Mouse (Mus musculus) embryo, embryonic 9.5 days (tissue): Measurements from ENCODE around the gene Hoxa3.

ENCODE experiments used
- DNase-seq: peaks from one replicate; pipeline ENCODE4 v3.0.0-alpha.2; 2017; ENCODE audit errors: extremely low spot score

Gene Hoxa3

DNA sequence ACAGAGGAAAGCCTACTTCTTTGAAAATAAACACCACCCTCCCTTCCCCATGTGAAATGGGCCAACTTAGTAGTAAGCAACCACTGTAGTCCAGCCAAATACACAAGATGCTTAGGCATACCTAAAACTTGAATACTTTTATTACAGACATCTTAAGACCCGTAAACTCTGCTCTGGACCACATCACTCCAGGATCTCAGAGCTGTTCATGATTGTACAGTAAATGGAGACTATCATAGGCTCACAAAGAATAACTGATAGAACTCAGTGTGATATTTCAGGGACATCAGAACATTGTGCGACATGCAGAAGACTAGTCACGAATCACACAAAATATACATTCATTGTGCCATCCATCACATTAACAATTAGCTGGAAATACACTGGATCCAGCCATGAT, 57.7 kb downstream of the Hoxa3 start:
- DNase-seq: no peak

DNA sequence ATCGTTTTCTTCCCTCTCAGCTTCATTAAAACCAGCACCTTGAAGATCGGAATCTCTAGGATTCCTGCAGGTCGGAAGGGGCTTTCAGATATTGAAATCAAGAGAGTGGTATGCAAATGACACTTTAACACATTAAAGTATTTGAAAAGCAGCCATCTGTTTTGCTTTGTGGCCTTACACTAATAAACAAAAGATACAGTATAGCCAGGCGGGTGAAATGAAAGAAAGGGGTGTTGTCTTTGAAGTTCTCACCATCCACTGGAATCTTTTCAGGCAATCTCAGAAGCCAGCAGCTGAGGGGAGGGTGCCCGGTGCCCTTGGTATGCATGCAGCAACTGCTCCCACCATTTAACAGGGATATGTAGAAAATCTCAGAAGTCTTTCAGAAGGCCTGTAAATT, 59.1 kb downstream of the Hoxa3 start:
- DNase-seq: peak; percentile 29

DNA sequence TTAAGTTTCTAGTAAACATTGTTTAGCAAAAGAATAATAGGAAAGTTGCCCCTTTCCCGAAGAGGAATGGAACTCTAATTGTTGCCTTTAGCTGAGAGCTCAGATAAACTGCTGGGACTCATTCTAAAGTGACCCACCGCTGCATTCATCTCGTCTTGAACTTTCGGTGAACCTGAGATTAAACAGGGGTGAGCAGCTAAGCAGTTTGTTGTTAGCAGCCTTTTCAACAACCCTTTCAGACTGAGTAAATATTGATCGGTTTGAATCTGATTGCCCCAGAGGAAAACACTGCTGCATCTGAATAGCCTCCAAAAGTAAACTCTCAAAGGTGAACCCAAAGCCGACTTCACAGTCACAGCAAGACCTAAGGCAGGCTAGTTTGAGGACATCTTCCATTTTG, 59.9 kb downstream of the Hoxa3 start:
- DNase-seq: no peak

DNA sequence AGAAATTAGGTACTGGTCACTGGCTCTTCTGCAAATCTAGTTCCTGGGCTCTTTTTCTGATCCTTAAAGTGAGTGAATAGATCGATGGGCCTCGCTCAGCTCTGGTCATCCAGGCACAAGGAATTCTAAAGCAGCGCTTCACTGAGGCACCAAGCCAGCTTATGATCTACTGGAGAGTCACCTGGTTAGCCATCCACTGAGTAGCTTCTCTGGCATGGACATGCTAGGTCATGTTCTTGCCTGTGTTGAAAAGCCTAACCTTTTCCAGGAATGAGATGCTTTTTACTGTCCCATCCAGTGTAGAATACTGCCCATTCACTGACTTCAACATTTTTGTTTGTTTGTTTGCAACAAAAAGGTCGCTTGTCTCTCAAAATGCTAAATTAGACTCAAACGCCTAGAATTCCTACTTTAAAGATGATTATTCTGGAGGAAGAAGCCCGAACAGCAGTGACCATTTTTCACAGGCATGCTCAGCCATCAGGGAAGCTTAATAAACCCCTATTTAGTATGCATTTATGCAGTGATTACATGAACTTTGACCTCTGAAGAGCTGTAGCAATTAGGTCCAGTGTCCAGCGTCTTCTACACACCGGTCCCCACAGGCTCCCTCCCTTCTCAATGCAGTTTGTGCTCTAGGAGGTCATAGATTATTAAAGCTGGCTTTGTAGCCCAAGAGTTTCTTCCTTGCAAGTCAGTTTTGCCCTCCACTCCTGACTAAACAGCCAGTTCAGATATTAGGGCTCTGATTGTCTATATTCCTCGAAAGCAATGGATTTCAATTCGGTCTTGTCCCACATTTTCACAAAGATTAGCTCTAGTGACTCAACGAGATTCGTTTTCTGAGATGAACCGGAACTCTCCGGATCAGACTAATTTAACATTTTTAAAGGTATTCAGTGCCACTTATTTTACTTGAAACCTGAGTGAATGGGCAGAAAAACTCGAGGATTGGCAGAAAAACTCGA, 60.6 kb downstream of the Hoxa3 start:
- DNase-seq: peak; percentile 59

DNA sequence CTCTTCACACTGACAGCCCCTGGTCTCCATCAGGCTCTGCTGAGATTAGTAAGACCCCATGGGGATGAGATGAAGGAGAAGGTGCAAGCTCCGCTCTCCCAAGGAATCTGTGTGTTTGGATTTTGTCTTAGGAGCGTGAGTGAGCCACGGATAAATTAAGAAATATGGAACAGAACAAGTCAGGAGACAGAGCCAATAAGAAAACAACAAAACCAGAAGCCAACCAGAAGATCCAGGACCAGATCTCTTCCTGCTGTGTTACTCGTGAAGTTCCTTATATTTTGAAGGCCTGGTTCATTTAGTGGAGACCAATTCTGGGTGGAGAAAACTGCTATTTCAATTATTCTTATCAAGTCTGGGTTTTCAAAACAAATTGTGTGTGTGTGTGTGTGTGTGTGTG, 61.6 kb downstream of the Hoxa3 start:
- DNase-seq: peak; percentile 27

DNA sequence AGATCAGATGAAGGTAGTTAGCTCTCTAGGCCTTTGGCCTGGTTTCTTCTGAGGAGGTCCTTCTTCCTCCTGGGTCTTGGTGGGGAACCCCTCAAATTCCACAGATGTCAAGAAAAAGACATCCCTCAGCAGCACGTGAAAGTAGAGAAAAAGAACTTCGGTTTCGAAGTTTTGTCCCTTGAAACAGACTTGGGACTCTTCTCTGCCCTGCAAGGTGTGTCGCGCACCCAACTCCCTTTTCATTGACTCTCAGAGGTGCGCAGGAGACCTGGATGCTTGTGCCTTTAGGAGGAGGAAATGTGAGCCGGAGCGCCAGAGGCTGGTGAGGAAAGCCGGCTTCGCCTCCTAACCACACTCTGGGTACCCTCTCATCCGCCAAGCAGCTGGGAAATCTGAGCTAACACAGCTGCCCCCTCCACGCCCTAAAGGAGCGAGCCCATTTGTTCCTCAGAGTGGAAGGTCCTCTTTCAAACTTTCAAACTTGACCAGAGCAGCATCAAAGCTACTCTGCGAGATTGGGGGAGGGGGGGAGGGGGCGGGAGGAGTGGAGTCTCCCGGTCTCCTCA, 62.7 kb downstream of the Hoxa3 start:
- DNase-seq: peak; percentile 69

DNA sequence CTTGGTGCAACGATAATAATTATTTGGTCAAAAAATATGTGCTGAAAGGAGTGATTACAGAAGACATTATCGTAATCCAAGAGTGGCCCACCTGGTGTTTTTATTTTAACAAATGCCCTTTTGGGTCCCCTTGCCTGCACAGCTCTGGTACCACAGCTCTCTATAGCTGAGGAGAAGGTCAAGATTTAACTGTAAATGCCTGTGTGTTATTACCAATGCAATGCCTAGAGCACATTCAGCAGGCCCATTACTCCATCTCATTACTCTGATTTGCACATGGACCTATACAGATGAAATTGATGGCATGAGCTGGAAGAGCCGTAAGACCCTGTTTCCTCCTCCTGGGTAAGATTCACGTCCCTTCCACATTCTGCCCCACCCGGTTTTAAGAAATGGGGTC, 74.0 kb downstream of the Hoxa3 start:
- no peak for DNase-seq

DNA sequence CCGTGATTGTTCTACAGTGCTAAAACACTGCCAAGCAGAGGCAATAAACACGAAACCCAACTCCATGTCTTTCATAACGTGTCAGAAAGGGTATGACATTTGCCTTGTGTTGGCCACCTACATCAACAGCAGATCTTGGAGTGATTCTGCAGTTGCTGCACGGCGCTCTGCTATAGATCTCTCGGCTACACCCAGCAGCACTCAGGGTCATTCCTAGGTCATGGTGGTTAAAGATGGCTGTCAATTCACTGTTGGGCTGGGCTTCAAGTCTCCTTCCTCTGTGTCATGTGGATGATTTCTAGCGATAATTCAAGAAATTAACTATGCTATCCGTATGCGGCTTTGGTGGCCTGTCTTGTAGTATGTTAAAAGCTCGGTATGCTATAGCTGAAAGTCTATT, 74.6 kb downstream of the Hoxa3 start:
- no peak for DNase-seq

DNA sequence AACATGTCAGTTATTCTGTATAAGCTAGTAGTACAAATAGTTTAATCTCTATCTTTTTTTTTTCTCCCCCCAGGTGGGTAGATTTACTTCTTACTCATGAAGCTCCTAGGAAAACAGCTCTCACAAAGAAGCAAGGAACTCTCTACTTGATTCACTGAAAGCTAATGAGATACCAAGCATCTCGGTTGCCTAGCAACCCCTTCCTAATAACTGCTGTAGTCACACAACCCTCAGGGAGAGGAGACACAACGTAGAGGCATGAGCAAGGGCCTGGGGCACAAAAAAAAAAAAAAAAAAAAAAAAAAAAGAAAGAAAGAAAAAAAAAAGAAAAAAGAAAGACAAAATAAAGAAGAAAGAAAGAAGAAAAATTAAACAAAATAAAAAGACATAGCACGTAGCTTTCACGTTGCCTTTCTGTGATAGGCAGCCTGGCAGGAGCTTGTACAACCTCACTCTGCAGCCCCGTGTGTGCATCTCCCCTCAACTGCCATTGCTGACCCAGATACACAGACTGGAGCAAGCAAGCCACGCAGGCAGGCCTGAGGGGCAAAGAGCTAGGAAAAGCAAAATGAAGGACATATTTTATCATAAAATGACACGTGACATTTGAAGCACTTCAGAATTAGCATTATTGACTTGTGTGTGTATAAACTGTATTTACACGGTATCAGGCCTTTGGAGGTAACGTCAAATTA, 75.1 kb downstream of the Hoxa3 start:
- no peak for DNase-seq

DNA sequence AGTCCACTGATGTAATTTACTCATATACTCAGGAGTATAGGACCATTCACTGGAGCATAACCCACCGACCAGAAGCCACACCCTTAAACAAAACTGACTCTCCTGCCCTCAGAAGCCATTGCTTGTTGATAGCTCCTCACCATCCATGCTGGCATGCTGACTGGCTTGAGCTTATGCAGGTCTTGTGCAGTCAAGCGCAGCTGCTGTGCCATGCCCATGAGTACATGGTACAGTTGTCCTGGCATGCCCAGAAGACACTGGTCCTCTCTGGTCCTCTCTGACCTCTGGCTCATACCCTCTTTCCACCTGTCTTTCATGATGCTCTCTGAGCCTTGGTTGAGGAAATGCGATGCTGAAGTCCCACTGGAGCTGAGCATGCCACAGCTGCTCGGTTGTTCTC, 89.5 kb downstream of the Hoxa3 start:
- DNase-seq: no peak

DNA sequence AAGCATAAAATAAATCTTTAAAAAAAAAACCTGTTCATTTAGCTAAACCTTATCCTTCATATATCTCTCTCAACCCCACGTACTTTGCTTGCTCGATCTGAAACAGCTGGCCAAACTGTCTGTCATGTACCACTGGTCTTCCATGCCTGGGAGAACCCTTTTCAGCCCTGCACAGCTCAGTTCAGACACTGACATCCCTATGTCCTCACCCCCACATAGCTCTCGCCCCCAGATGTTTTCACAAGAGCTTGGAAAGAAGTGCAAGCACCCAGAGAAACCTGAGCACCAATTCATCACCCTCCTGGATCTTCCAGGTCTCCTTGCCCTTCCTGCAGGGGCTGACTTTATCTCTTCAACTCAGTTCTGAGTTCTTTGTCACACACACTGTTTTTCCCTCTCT, 92.0 kb downstream of the Hoxa3 start:
- no peak for DNase-seq
